Mouse (Mus musculus): Measurements from ENCODE around the gene Fkbp15. TPM values are rescaled to one million over a fixed set of nuclear protein-coding genes. Genes with fewer than 3 reads are reported as not detected.
A peak's percentile ranks its signal among the peaks of the same experiment; 100 is the strongest.

Fkbp15 gene
- polyA plus RNA-seq, 1 experiment from 2014 or later: 29.0 TPM

DNA sequence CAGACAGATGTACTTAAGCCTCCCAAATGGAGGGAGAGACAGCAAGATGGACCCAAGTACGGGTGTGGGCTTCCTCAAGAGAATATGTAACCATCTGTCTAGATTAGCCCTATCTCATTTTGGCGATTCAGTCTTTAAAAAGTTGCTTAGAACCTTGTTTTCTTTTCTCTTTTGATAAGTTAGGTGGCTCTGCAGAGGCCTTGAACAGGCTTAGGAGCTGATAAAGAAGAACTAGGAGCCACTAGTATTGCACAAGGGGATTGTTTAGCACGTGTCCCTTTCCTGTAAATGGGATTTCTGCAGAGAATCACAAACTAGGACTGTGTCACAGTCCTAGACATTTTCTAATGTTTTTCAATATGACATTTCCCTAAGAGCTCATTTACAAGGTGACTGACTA lies 8.7 kb upstream of the Fkbp15 start:
- no peaks in the 10 kb centered on the region for H3K27me3 ChIP-seq
- H3K4me3 ChIP-seq: no peak overlapping the region
- H3K4me1 ChIP-seq: peaks cover 2% of the 10 kb centered on the region; the same call in 1 of the 2 replicates
- no peaks in the 10 kb centered on the region for H3K9me3 ChIP-seq
- H3K36me3 ChIP-seq: no peaks in the 10 kb centered on the region
- ATAC-seq (ENCODE audit: insufficient number of reproducible peaks, low FRiP score, low TSS enrichment, low read depth): no peak
- no peak overlapping the region for H3K4me2 ChIP-seq
- WGBS: 84% methylated on average over 3 of the region's 3 CpGs
- no peak overlapping the region for H3K9ac ChIP-seq
- no peak overlapping the region for H3K27ac ChIP-seq

DNA sequence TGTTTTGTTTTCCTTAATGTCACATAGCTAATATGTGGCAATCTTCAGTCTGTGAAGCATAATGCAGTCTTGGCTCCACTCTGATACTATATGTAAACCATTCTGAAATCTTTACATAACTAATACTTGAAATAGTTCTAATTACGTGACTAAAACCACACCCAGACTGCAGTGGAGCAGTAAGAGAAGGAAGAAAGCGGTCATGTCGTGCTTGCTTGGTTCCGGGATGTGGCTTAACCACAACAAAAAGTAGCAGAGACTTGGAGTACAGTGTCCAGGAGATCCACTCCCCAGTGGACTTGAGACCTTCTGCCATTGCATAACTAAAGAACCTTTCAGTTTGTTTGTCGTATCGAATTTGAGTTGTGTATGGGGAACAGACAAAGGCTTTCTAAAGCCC lies 7.2 kb upstream of the Fkbp15 start:
- 87% methylated on average over 6 of the region's 6 CpGs for WGBS
- Histone ChIP-seq H3K36me3 (no peaks in the 10 kb centered on the region), H3K9me3 (no peaks in the 10 kb centered on the region), H3K27ac (no peak overlapping the region), H3K4me2 (no peak overlapping the region), H3K4me1 (peaks cover under 1% of the 10 kb centered on the region; the same call in 1 of the 2 replicates), H3K27me3 (no peaks in the 10 kb centered on the region), H3K4me3 (no peak overlapping the region), H3K9ac (no peak overlapping the region)
- no peak for ATAC-seq (ENCODE audit: insufficient number of reproducible peaks, low FRiP score, low TSS enrichment, low read depth)

DNA sequence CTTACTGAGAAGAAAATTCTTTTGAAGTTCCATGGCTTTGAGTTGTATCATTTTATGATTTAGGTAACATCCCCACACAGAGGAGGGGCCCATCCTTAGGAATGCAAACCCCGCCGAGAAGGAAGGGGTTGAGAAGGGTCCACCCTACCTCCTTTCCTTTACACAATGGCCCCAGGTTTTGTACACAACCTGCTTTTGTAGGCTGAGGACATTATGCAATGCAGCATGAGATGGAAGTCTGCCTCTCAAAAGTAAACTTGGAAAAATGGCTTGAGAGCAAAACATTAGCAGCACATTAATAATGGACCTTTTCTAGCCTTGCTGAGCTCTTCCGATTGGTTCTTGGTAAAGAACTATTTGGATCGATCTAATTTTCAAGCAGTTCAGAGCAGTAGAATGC lies 5.9 kb upstream of the Fkbp15 start:
- H3K4me1 ChIP-seq: peaks cover 6% of the 10 kb centered on the region; the same call in 1 of the 2 replicates
- no peak overlapping the region for H3K4me3 ChIP-seq
- no peaks in the 10 kb centered on the region for H3K27me3 ChIP-seq
- H3K4me2 ChIP-seq: no peak overlapping the region
- no peaks in the 10 kb centered on the region for H3K9me3 ChIP-seq
- no peak for ATAC-seq (ENCODE audit: insufficient number of reproducible peaks, low FRiP score, low TSS enrichment, low read depth)
- H3K9ac ChIP-seq: no peak overlapping the region
- no peaks in the 10 kb centered on the region for H3K36me3 ChIP-seq
- H3K27ac ChIP-seq: no peak overlapping the region
- WGBS: 84% methylated on average over 4 of the region's 4 CpGs

DNA sequence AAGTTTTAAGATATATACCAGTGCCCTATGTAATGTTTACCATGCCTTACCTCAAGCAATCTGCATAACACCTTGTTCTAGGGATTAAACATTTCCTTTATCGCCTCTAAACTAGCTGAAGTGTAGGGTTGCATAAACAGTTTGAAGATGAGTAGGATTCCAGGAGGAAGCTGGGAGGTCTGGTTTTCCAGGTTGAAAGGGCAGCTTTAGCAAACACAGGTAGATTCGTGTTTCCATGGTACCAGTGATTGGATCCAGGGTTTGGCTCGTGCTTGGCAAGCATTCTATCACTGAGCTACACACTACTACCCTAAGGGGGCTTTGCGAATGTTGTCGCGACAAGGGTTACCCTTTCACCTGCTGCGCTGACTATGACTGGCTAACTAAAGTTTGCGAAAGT lies 4.0 kb upstream of the Fkbp15 start:
- no peaks in the 10 kb centered on the region for H3K9me3 ChIP-seq
- no peak for ATAC-seq (ENCODE audit: insufficient number of reproducible peaks, low FRiP score, low TSS enrichment, low read depth)
- no peaks in the 10 kb centered on the region for H3K27me3 ChIP-seq
- no peak overlapping the region for H3K4me2 ChIP-seq
- no peak overlapping the region for H3K27ac ChIP-seq
- no peak overlapping the region for H3K9ac ChIP-seq
- no peaks in the 10 kb centered on the region for H3K36me3 ChIP-seq
- 88% methylated on average over 8 of the region's 8 CpGs for WGBS
- H3K4me3 ChIP-seq: no peak overlapping the region
- peaks cover 11% of the 10 kb centered on the region for H3K4me1 ChIP-seq

DNA sequence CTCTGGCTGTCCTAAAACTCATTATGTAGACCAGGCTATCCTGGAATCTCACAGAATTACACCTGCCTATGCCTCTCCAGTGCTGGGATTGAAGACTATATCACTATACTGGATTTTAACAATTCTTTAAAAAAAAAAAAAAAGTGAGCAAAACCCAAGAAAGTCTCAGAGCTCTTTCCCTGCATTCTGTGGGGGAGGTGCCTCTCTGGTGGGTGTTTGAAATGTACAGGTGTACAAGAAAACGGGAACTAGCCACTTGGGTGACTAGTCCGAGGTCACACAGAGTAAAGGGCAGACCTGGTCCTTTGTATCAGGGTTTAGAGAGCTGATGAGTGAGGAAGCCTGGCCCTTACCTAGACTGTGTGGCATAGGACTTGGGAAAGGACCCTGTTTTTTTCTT lies 2.1 kb upstream of the Fkbp15 start:
- peaks cover 13% of the 10 kb centered on the region for H3K4me1 ChIP-seq
- H3K27ac ChIP-seq: no peak overlapping the region
- H3K27me3 ChIP-seq: no peaks in the 10 kb centered on the region
- H3K9ac ChIP-seq: no peak overlapping the region
- no peak overlapping the region for H3K4me3 ChIP-seq
- H3K36me3 ChIP-seq: no peaks in the 10 kb centered on the region
- 89% methylated on average over 2 of the region's 2 CpGs for WGBS
- no peak overlapping the region for H3K4me2 ChIP-seq
- ATAC-seq (ENCODE audit: insufficient number of reproducible peaks, low FRiP score, low TSS enrichment, low read depth): no peak
- no peaks in the 10 kb centered on the region for H3K9me3 ChIP-seq

DNA sequence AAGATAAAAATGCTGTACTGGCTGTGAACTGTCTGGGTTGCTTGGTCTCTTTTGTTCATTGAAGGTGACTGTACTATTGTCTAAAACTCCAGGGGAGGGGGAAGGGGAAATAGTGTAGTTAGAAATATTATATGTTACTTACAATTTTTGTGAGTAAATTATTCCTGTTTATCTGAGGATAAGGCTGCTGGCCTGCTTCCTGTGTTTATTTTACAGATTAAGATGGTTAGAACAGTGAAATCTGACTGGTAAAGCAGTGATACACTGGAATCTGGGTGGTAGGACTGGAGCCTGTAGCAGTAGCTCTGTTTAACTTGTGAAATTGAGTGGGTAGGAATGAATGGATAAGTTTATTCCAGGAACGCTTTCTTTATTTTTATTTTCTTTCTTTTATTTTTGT lies 1.6 kb upstream of the Fkbp15 start:
- Histone ChIP-seq H3K27me3 (no peaks in the 10 kb centered on the region), H3K4me1 (peaks cover 13% of the 10 kb centered on the region), H3K9me3 (no peaks in the 10 kb centered on the region), H3K27ac (no peak overlapping the region), H3K9ac (no peak overlapping the region), H3K4me2 (peak overlapping the region; percentile 67), H3K36me3 (0 out of 2 replicates have a peak, but pooled peaks cover under 1% of the 10 kb centered on the region), H3K4me3 (peak overlapping the region; percentile 90)
- no peak for ATAC-seq (ENCODE audit: insufficient number of reproducible peaks, low FRiP score, low TSS enrichment, low read depth)
- WGBS: 89% methylated on average over 1 of the region's 1 CpGs

DNA sequence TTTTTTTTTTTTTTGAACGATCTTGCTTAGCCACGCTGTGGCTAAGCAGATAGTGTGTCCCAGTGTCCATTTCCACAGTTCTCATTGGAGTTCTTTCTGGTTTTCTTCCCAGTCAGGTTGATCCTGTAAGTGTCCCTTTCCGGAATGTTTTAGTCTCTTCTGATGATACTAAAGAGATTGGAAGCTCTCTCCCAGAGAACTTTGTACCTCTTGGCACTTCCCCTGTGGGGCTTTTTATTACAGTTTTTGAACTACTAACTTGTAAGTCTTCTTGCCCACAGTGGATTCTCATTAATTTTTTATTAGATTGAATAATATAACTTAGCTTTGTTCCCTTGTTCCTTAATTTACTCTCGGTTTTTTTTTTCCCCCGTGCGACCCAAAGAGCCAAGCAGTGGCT lies 1.2 kb upstream of the Fkbp15 start:
- no peak overlapping the region for H3K27ac ChIP-seq
- H3K9ac ChIP-seq: 0 out of 2 replicates have a peak overlapping the region, but pooled peaks have one; percentile 55
- H3K4me2 ChIP-seq: peak overlapping the region; percentile 67
- H3K4me3 ChIP-seq: peak overlapping the region; percentile 90
- H3K36me3 ChIP-seq: peaks cover 4% of the 10 kb centered on the region; the same call in 1 of the 2 replicates
- ATAC-seq (ENCODE audit: insufficient number of reproducible peaks, low FRiP score, low TSS enrichment, low read depth): no peak
- peaks cover 13% of the 10 kb centered on the region for H3K4me1 ChIP-seq
- H3K9me3 ChIP-seq: no peaks in the 10 kb centered on the region
- 26% methylated on average over 6 of the region's 6 CpGs for WGBS
- no peaks in the 10 kb centered on the region for H3K27me3 ChIP-seq

DNA sequence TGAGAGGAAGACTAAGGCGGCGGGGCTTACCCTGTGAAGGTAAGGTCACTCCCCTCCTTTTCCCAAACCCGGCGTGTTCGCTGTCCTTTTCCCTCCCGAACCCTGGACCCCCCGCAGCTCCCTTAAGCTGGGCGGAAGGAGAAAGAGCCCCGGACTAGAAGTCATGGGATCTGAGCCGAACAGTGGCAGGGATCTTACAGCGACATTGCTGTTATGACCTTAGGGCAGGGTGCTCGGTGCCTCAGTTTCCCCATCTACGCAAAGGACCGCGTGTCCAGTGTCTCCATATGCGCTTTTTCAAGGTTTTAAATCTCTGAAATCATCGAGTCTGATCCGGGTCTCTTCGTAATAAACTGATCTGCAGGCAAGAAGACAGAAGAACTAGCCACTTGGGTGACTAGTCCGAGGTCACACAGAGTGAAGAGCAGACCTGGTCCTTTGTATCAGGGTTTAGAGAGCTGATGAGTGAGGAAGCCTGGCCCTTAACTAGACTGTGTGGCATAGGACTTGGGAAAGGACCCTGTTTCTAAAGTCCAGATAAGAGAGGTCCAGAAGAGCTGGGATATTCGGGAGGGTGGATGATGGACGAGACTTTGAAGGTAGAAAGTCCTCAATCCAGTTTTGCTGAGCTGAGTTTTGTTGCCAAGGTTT lies 582 bp upstream of the Fkbp15 start:
- Histone ChIP-seq H3K27ac (peak overlapping the region; percentile 72), H3K4me1 (peaks cover 13% of the 10 kb centered on the region), H3K4me3 (peak overlapping the region; percentile 90), H3K27me3 (no peaks in the 10 kb centered on the region), H3K9me3 (no peaks in the 10 kb centered on the region), H3K36me3 (peaks cover 4% of the 10 kb centered on the region; the same call in 1 of the 2 replicates), H3K4me2 (peak overlapping the region; percentile 67), H3K9ac (peak overlapping the region; percentile 55)
- under 1% methylated on average over 19 of the region's 22 CpGs for WGBS
- peak; percentile 66 for ATAC-seq (ENCODE audit: insufficient number of reproducible peaks, low FRiP score, low TSS enrichment, low read depth)

DNA sequence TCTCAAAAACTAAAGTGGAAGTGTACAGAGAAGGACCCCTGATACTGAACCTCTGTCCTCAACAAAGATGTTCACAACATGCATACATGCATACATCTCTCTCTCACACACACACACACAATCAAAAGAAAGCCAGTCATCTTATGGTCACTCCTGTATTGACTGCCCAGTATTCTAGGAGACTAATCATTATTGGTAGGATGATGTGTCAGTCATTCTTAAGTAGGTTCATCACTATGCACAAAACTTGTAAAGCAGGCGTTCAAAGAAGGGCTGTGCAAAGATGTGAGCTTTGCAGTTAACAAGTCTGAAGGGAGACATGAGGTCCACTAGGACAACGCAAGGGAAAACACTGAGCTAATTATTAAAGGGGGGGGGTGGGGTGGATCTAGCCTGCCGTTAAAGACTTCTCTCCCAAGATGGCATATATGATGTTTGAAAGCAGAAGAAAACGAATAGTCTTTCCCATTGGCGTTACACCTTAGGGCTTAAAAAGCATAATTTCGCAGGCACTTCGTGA lies 1.0 kb downstream of the Fkbp15 start:
- Histone ChIP-seq H3K4me3 (peak overlapping the region; percentile 90), H3K9ac (peak overlapping the region; percentile 73), H3K27ac (no peak overlapping the region; the same call in 1 of the 2 replicates), H3K4me1 (peaks cover 13% of the 10 kb centered on the region), H3K27me3 (no peaks in the 10 kb centered on the region), H3K9me3 (no peaks in the 10 kb centered on the region), H3K36me3 (peaks cover 4% of the 10 kb centered on the region; the same call in 1 of the 2 replicates), H3K4me2 (peak overlapping the region; percentile 66)
- ATAC-seq (ENCODE audit: insufficient number of reproducible peaks, low FRiP score, low TSS enrichment, low read depth): no peak
- WGBS: 50% methylated on average over 7 of the region's 7 CpGs

DNA sequence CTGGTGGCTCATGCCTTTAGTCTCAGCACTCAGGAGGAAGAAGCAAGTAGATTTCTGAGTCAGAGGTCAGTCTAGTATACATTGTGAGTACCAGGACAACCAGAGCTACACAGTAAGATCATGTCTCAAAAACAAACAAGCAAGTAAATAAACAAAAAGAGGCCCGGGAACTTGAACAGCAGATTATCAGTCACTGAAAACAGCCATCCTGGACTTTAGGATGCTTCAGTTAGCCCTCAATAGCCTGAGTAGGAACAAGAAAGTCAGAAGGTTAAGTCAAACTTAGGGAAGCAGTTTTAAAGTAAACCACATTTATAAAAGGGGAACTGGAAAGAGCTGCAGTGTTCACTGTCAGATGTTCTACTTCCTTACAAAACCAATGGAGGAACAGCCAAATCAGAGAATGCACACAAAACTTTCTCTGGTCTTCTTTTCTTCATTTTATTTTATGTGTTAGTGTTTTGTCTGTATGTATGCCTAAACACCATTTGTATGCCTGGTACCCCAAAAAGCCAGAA lies 2.7 kb downstream of the Fkbp15 start:
- Histone ChIP-seq H3K4me3 (no peak overlapping the region), H3K9me3 (no peaks in the 10 kb centered on the region), H3K36me3 (peaks cover 9% of the 10 kb centered on the region), H3K9ac (no peak overlapping the region), H3K27me3 (no peaks in the 10 kb centered on the region), H3K27ac (no peak overlapping the region), H3K4me2 (no peak overlapping the region), H3K4me1 (peaks cover 13% of the 10 kb centered on the region)
- ATAC-seq (ENCODE audit: insufficient number of reproducible peaks, low FRiP score, low TSS enrichment, low read depth): no peak
- 85% methylated on average over 1 of the region's 1 CpGs for WGBS

DNA sequence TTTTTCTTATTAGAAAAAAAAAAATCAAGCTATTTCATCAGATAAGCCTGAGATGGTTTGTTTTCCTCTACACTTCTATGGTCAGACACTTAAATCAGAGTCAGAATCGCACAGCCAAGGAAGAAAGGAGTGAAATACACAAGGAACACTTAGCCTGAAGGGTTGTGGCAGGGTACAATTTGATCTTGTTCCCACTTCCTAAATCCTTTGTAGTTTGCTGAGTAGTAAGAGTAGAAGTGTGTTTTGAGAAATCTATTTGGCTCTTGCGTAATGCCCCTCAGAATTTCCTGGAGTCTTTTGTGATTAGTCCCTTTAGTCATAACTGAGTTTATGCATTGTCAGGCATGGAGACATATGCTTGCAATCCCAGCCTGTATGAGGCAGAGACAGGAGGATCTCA lies 11.0 kb downstream of the Fkbp15 start:
- no peak overlapping the region for H3K27ac ChIP-seq
- WGBS: 86% methylated on average over 2 of the region's 2 CpGs
- H3K9ac ChIP-seq: no peak overlapping the region
- H3K4me2 ChIP-seq: no peak overlapping the region
- H3K27me3 ChIP-seq: no peaks in the 10 kb centered on the region
- H3K4me3 ChIP-seq: no peak overlapping the region
- H3K36me3 ChIP-seq: peaks cover 35% of the 10 kb centered on the region
- ATAC-seq (ENCODE audit: insufficient number of reproducible peaks, low FRiP score, low TSS enrichment, low read depth): no peak
- H3K9me3 ChIP-seq: no peaks in the 10 kb centered on the region
- no peaks in the 10 kb centered on the region for H3K4me1 ChIP-seq

DNA sequence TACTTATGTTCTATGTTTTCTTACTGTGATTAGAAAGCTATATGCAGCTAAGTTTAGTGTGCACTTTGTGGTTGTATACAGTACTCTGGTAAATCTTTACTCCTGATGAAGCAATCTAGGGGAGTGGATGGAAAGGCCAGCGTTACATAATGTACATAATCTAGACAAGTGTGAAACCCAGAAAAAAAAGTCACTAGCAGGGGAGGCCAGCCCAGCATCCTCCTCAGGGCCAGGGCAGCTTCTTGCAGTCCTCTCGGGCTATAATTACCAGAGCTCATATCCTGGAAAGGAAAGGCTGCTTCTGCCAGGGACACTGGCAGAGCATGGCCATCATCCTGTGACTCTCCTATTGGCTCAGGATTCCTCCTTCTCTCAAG lies 12.0 kb downstream of the Fkbp15 start:
- Histone ChIP-seq H3K27ac (0 out of 2 replicates have a peak overlapping the region, but pooled peaks have one; percentile 5), H3K4me2 (no peak overlapping the region), H3K9me3 (no peaks in the 10 kb centered on the region), H3K4me1 (no peaks in the 10 kb centered on the region), H3K27me3 (no peaks in the 10 kb centered on the region), H3K4me3 (no peak overlapping the region), H3K9ac (no peak overlapping the region), H3K36me3 (peaks cover 37% of the 10 kb centered on the region)
- 79% methylated on average over 2 of the region's 2 CpGs for WGBS
- ATAC-seq (ENCODE audit: insufficient number of reproducible peaks, low FRiP score, low TSS enrichment, low read depth): no peak

All from limb, embryonic 15.5 days (tissue).